Mouse (Mus musculus): ENCODE measurements around the gene Iqcf1.

The Iqcf1 gene

GRCm38 (mm10) chr9:106465571-106466200 lies 34.1 kb upstream of the Iqcf1 start, which contains the start of gene Gpr62:
Gene Gpr62 (minus strand): TSS chr9:106465938.
- no peak for DNase-seq

GRCm38 (mm10) chr9:106466721-106467120 lies 33.0 kb upstream of the Iqcf1 start:
- DNase-seq: no peak

GRCm38 (mm10) chr9:106467746-106468145 lies 32.0 kb upstream of the Iqcf1 start:
- DNase-seq: no peak

GRCm38 (mm10) chr9:106469317-106469716 lies 30.4 kb upstream of the Iqcf1 start:
- DNase-seq: no peak

GRCm38 (mm10) chr9:106469776-106470175 lies 30.0 kb upstream of the Iqcf1 start:
- DNase-seq: no peak

- DNase-seq: peak in 1 of 2 experiments; percentile 20
These were observed 28.6 kb upstream of the Iqcf1 start for GRCm38 (mm10) chr9:106470991-106471750.

GRCm38 (mm10) chr9:106471892-106472291 lies 27.9 kb upstream of the Iqcf1 start:
- DNase-seq: peak; percentile 80 to 89

- DNase-seq: peak in 1 of 2 experiments; percentile 32
These were observed 27.4 kb upstream of the Iqcf1 start for GRCm38 (mm10) chr9:106472321-106472720.

GRCm38 (mm10) chr9:106473081-106473752 lies 26.6 kb upstream of the Iqcf1 start:
- peak in 1 of 2 experiments; percentile 28 for DNase-seq

- no peak for DNase-seq
These were observed 26.0 kb upstream of the Iqcf1 start for GRCm38 (mm10) chr9:106473753-106474105.

GRCm38 (mm10) chr9:106474456-106474855 lies 25.3 kb upstream of the Iqcf1 start:
- peak; percentile 83 to 87 for DNase-seq

GRCm38 (mm10) chr9:106475046-106475445 lies 24.7 kb upstream of the Iqcf1 start:
- peak; percentile 47 to 73 for DNase-seq

- peak in 1 of 2 experiments; percentile 25 for DNase-seq
These were observed 24.1 kb upstream of the Iqcf1 start, which contains the start of gene Rrp9 for GRCm38 (mm10) chr9:106475663-106476001. Gene Rrp9 (plus strand): TSS chr9:106475963.

GRCm38 (mm10) chr9:106476002-106476923 lies 23.5 kb upstream of the Iqcf1 start:
- DNase-seq: peak; percentile 80 to 83

GRCm38 (mm10) chr9:106476924-106477484 lies 22.8 kb upstream of the Iqcf1 start, which contains the start of gene Parp3:
Gene Parp3 (minus strand): TSS chr9:106476949.
- peak; percentile 99 to 100 for DNase-seq

- DNase-seq: peak in 1 of 2 experiments; percentile 17
These were observed 22.1 kb upstream of the Iqcf1 start for GRCm38 (mm10) chr9:106477649-106478048.

GRCm38 (mm10) chr9:106478101-106478500 lies 21.7 kb upstream of the Iqcf1 start:
- DNase-seq: no peak

GRCm38 (mm10) chr9:106480541-106480940 lies 19.2 kb upstream of the Iqcf1 start:
- peak in 1 of 2 experiments; percentile 16 for DNase-seq

- DNase-seq: peak in 1 of 2 experiments; percentile 21
These were observed 18.7 kb upstream of the Iqcf1 start for GRCm38 (mm10) chr9:106481075-106481474.

GRCm38 (mm10) chr9:106481676-106482075 lies 18.1 kb upstream of the Iqcf1 start:
- peak in 1 of 2 experiments; percentile 15 for DNase-seq

- DNase-seq: peak in 1 of 2 experiments; percentile 10
These were observed 17.1 kb upstream of the Iqcf1 start for GRCm38 (mm10) chr9:106482578-106483115.

- DNase-seq: peak in 1 of 2 experiments; percentile 23
These were observed 16.6 kb upstream of the Iqcf1 start for GRCm38 (mm10) chr9:106483136-106483535.

Measured in lung, postnatal 4 days (tissue).